In the genomic region with DNA sequence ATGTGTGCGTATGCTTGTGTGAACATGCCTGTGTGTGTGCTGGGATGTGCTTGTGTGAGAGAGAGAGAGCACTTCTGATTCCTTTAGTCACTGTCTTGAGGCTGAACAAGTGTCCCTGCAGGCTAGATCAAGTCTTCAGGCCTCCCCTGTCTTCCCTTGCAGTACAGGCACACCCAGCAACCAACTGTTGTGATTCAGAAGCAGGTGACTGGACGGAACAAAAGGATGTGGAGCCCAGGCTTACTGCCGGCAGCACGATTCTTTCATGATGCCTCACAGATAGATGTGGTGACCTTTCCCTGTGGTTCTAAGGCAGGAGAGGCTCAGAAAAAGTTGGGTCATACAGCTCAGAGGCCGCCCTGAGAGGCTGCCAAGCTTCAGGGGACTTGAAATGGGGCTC, we compare ENCODE assay signal across 29 mouse cellular contexts.
A peak's percentile ranks its signal among the peaks of the same experiment; 100 is the strongest.
DNase-seq lines count a peak whose midpoint lies in the region; ATAC-seq and TF ChIP-seq lines count a peak whose summit lies in the region.
"Had no signal": no experiment of that assay in that cellular context is flagged by ENCODE, and none has a peak within 500 bp of the region (broad histone marks: within the 10 kb centered on the region; RNA-seq: fewer than 3 reads in every experiment).

No protein-coding gene starts in this region.

- H3K27me3 ChIP-seq in midbrain, embryonic 11.5 days (ENCODE audit: control insufficient read depth, insufficient read depth, low read length) = no peaks in the 10 kb centered on the region
- no peaks in the 10 kb centered on the region for H3K27me3 ChIP-seq in midbrain, embryonic 13.5 days
- no peaks in the 10 kb centered on the region for H3K27me3 ChIP-seq in ES-Bruce4 (ENCODE audit: control insufficient read depth, insufficient read depth, low read length, poor library complexity, severe bottlenecking)
- H3K27me3 ChIP-seq: CH12.LX; embryonic facial prominence, embryonic 13.5 days; embryonic facial prominence, embryonic 15.5 days; forebrain, embryonic 12.5 days; Patski had no signal

- H3K4me1 ChIP-seq in midbrain, embryonic 11.5 days (ENCODE audit: control insufficient read depth, insufficient read depth, low read length) = peaks cover 3% of the 10 kb centered on the region; the same call in 1 of the 2 replicates
- H3K4me1 ChIP-seq in midbrain, embryonic 13.5 days (replicated peaks) = peaks cover 5% of the 10 kb centered on the region; the same call in 1 of the 2 replicates
- peaks cover 8% of the 10 kb centered on the region for H3K4me1 ChIP-seq in ES-Bruce4 (ENCODE audit: control insufficient read depth, insufficient read depth, low read length)
- H3K4me1 ChIP-seq: embryonic facial prominence, embryonic 15.5 days; forebrain, embryonic 10.5 days had no signal

- no peaks in the 10 kb centered on the region for H3K36me3 ChIP-seq in midbrain, embryonic 11.5 days (ENCODE audit: control insufficient read depth, insufficient read depth, low read length)
- H3K36me3 ChIP-seq in midbrain, embryonic 13.5 days = no peaks in the 10 kb centered on the region
- no peaks in the 10 kb centered on the region for H3K36me3 ChIP-seq in ES-Bruce4 (ENCODE audit: control insufficient read depth, insufficient read depth, low read length, poor library complexity, severe bottlenecking)
- H3K36me3 ChIP-seq: embryonic facial prominence, embryonic 13.5 days; embryonic facial prominence, embryonic 15.5 days; forebrain, embryonic 10.5 days; forebrain, embryonic 12.5 days; G1E had no signal

- no peak for ATAC-seq in midbrain, embryonic 11.5 days (ENCODE audit: low FRiP score)
- ATAC-seq in midbrain, embryonic 13.5 days = no peak
- ATAC-seq: activated CD4-positive, CD25-positive, alpha-beta regulatory T cell, adult 4 months; CD4-positive, CD25-positive, alpha-beta regulatory T cell, adult 4 months; forebrain, embryonic 14.5 days; forebrain, embryonic 16.5 days; Patski had no signal

- TF ChIP-seq POLR2A in ES-Bruce4 (IDR thresholded peaks at IDR 0.05; ENCODE audit: insufficient read depth, low read length) = no peak

- H3K9ac ChIP-seq in midbrain, embryonic 11.5 days (ENCODE audit: low read length) = no peak overlapping the region
- H3K9ac ChIP-seq in midbrain, embryonic 13.5 days (replicated peaks) = no peak overlapping the region
- H3K9ac ChIP-seq in ES-Bruce4 (ENCODE audit: low read depth, poor library complexity, severe bottlenecking) = no peak overlapping the region
- H3K9ac ChIP-seq: embryonic facial prominence, embryonic 13.5 days; embryonic facial prominence, embryonic 15.5 days; forebrain, embryonic 12.5 days had no signal

- no peak for TF ChIP-seq CTCF in ES-Bruce4 (IDR thresholded peaks at IDR 0.05; ENCODE audit: low read depth, low read length)

- no peak overlapping the region for H3K4me2 ChIP-seq in midbrain, embryonic 11.5 days
- H3K4me2 ChIP-seq in midbrain, embryonic 13.5 days (replicated peaks) = no peak overlapping the region
- H3K4me2 ChIP-seq: embryonic facial prominence, embryonic 13.5 days; embryonic facial prominence, embryonic 15.5 days; forebrain, embryonic 12.5 days had no signal

- no peak overlapping the region for H3K27ac ChIP-seq in midbrain, embryonic 11.5 days (ENCODE audit: low read depth, low read length)
- no peak overlapping the region for H3K27ac ChIP-seq in midbrain, embryonic 13.5 days
- peak overlapping the region; percentile 70; the same call in 1 of the 2 replicates for H3K27ac ChIP-seq in ES-Bruce4 (ENCODE audit: insufficient read depth, low read length)
- H3K27ac ChIP-seq: embryonic facial prominence, embryonic 13.5 days; embryonic facial prominence, embryonic 15.5 days; forebrain, embryonic 10.5 days; forebrain, embryonic 12.5 days had no signal

- H3K9me3 ChIP-seq in midbrain, embryonic 11.5 days (ENCODE audit: control insufficient read depth, low read length) = no peaks in the 10 kb centered on the region
- no peaks in the 10 kb centered on the region for H3K9me3 ChIP-seq in midbrain, embryonic 13.5 days
- no peaks in the 10 kb centered on the region for H3K9me3 ChIP-seq in ES-Bruce4 (replicated peaks; ENCODE audit: control insufficient read depth, insufficient read depth, low read length, poor library complexity, severe bottlenecking)
- H3K9me3 ChIP-seq: embryonic facial prominence, embryonic 13.5 days; embryonic facial prominence, embryonic 15.5 days; forebrain, embryonic 10.5 days; forebrain, embryonic 12.5 days had no signal

- 78% methylated on average over 5 of the region's 5 CpGs for WGBS in midbrain, embryonic 11.5 days
- WGBS in midbrain, embryonic 13.5 days = 71% methylated on average over 5 of the region's 5 CpGs

- DNase-seq in midbrain, embryonic 11.5 days (ENCODE audit: low spot score, missing footprints) = peak; percentile 65
- peak; percentile 63 for DNase-seq in R1 (ENCODE audit: low read depth, low spot score)
- no peak for DNase-seq in adrenal gland, adult 2 months
- DNase-seq in heart, postnatal 10 days = no peak
- no peak for DNase-seq in thymus, adult 18-20 months
- DNase-seq: adrenal gland, postnatal 10 days; adrenal gland, postnatal 25 days; B cell, adult 2 months; cerebellum, adult 11 months; cerebellum, adult 18-20 months; cerebellum, adult 8-10 months; cerebellum, adult 9-11 months; cerebellum, postnatal 14 days; cerebellum, postnatal 36 days; embryo, embryonic 11 days had no signal

- intact Hi-C loops in heart, postnatal 10 days (cut with DNase I) = no loop called here

- no peak overlapping the region for H3K4me3 ChIP-seq in midbrain, embryonic 11.5 days (ENCODE audit: low read depth, low read length)
- H3K4me3 ChIP-seq in midbrain, embryonic 13.5 days (replicated peaks) = no peak overlapping the region
- H3K4me3 ChIP-seq in ES-Bruce4 (ENCODE audit: low read depth, low read length) = no peak overlapping the region
- H3K4me3 ChIP-seq: embryonic facial prominence, embryonic 13.5 days; embryonic facial prominence, embryonic 15.5 days; erythroblast, embryonic 14.5 days; forebrain, embryonic 10.5 days; forebrain, embryonic 12.5 days had no signal

- peak; percentile 94 for TF ChIP-seq EP300 in ES-Bruce4 (IDR thresholded peaks at IDR 0.05; ENCODE audit: insufficient read depth, low read depth, low read length)

Comparison
In these comparisons a context has a peak if more than half of its experiments do, and no peak if none do; other contexts are left out.
1. DNase-seq: peak in midbrain, embryonic 11.5 days (single experiment) and R1 (single experiment); none in adrenal gland, adult 2 months (single experiment), heart, postnatal 10 days (0 of 2) and thymus, adult 18-20 months (0 of 2).